In genomic region chr19:5846557-5847305, GRCm38 (mm10) we compare ENCODE assay signal across 8 mouse cellular contexts. TPM values are rescaled to one million over a fixed set of nuclear protein-coding genes. Genes with fewer than 3 reads are reported as not detected.
DNase-seq lines count a peak whose midpoint lies in the region; ATAC-seq and TF ChIP-seq lines count a peak whose summit lies in the region.

No protein-coding gene starts in this region.

- peak overlapping the region; percentile 66 for H3K4me3 ChIP-seq in E14TG2a.4 (replicated peaks; ENCODE audit: low read length)
- H3K4me3 ChIP-seq in forebrain, embryonic 14.5 days (ENCODE audit: low read depth, low read length): peak overlapping the region; percentile 27
- H3K4me3 ChIP-seq in liver, embryonic 16.5 days (ENCODE audit: low read depth, low read length): peak overlapping the region; percentile 67
- H3K4me3 ChIP-seq in neural tube, embryonic 12.5 days: peak overlapping the region; percentile 18

- no peaks in the 10 kb centered on the region for H3K9me3 ChIP-seq in E14TG2a.4 (ENCODE audit: low read length)
- no peaks in the 10 kb centered on the region for H3K9me3 ChIP-seq in forebrain, embryonic 14.5 days (replicated peaks; ENCODE audit: control insufficient read depth, low read length)
- H3K9me3 ChIP-seq in liver, embryonic 16.5 days (replicated peaks; ENCODE audit: control insufficient read depth, low read length): no peaks in the 10 kb centered on the region
- H3K9me3 ChIP-seq in neural tube, embryonic 12.5 days: no peaks in the 10 kb centered on the region

- ATAC-seq in forebrain, embryonic 14.5 days: peak; percentile 82
- peak; percentile 47 for ATAC-seq in liver, embryonic 16.5 days (ENCODE audit: low read depth)
- peak; percentile 85 for ATAC-seq in neural tube, embryonic 12.5 days (ENCODE audit: low FRiP score, low read depth)

- H3K4me2 ChIP-seq in forebrain, embryonic 14.5 days (ENCODE audit: low read length): peak overlapping the region; percentile 77
- H3K4me2 ChIP-seq in liver, embryonic 16.5 days (ENCODE audit: low read depth, low read length): peak overlapping the region; percentile 76
- peak overlapping the region; percentile 68 for H3K4me2 ChIP-seq in neural tube, embryonic 12.5 days (replicated peaks)

- DNase-seq in c-Kit-positive CD71-positive TER-119-positive erythroid progenitor cells, embryonic 14.5 days (ENCODE audit: low spot score): peak; percentile 84
- DNase-seq in forebrain, embryonic 14.5 days (ENCODE audit: low spot score): peak; percentile 96
- peak; percentile 91 to 95 for DNase-seq in heart, postnatal 10 days
- peak; percentile 95 for DNase-seq in large intestine, adult 2 months (ENCODE audit: low read depth, low spot score)
- peak; percentile 100 for DNase-seq in telencephalon, adult 2 months (ENCODE audit: low read depth, low spot score)

- H3K9ac ChIP-seq in forebrain, embryonic 14.5 days (ENCODE audit: low read length): peak overlapping the region; percentile 62
- H3K9ac ChIP-seq in liver, embryonic 16.5 days (ENCODE audit: low read depth, low read length): peak overlapping the region; percentile 60
- H3K9ac ChIP-seq in neural tube, embryonic 12.5 days: peak overlapping the region; percentile 52

- H3K36me3 ChIP-seq in E14TG2a.4 (ENCODE audit: insufficient read depth, low read length): peaks cover 20% of the 10 kb centered on the region
- H3K36me3 ChIP-seq in forebrain, embryonic 14.5 days (ENCODE audit: control insufficient read depth, insufficient read depth, low read length): no peaks in the 10 kb centered on the region; the same call in 1 of the 2 replicates
- no peaks in the 10 kb centered on the region for H3K36me3 ChIP-seq in liver, embryonic 16.5 days (ENCODE audit: control insufficient read depth, insufficient read depth)
- no peaks in the 10 kb centered on the region for H3K36me3 ChIP-seq in neural tube, embryonic 12.5 days

- peak overlapping the region; percentile 98 for H3K27ac ChIP-seq in forebrain, embryonic 14.5 days (ENCODE audit: low read depth, low read length)
- H3K27ac ChIP-seq in liver, embryonic 16.5 days (ENCODE audit: low read length): peak overlapping the region; percentile 99
- H3K27ac ChIP-seq in neural tube, embryonic 12.5 days: peak overlapping the region; percentile 94

- TF ChIP-seq CTCF in E14TG2a.4 (conservative IDR thresholded peaks at IDR 0.05; ENCODE audit: low read length): no peak

- H3K27me3 ChIP-seq in E14TG2a.4 (ENCODE audit: insufficient read depth, low read length): no peaks in the 10 kb centered on the region
- H3K27me3 ChIP-seq in forebrain, embryonic 14.5 days (replicated peaks; ENCODE audit: control insufficient read depth, insufficient read depth, low read length): no peaks in the 10 kb centered on the region
- no peaks in the 10 kb centered on the region for H3K27me3 ChIP-seq in liver, embryonic 16.5 days (ENCODE audit: control insufficient read depth, insufficient read depth, low read depth, low read length)
- H3K27me3 ChIP-seq in neural tube, embryonic 12.5 days (replicated peaks): no peaks in the 10 kb centered on the region

- peaks cover 89% of the 10 kb centered on the region for H3K4me1 ChIP-seq in E14TG2a.4 (replicated peaks; ENCODE audit: low read depth, low read length)
- peaks cover 65% of the 10 kb centered on the region for H3K4me1 ChIP-seq in forebrain, embryonic 14.5 days (ENCODE audit: control insufficient read depth, insufficient read depth, low read length)
- peaks cover 91% of the 10 kb centered on the region for H3K4me1 ChIP-seq in liver, embryonic 16.5 days (ENCODE audit: control insufficient read depth, low read depth, low read length)
- H3K4me1 ChIP-seq in neural tube, embryonic 12.5 days: peaks cover 78% of the 10 kb centered on the region

- intact Hi-C loops in heart, postnatal 10 days (cut with DNase I): loop anchor here (1.0 kb wide), 1 partner anchor 44 kb away; no protein-coding TSS in a partner anchor

- 2% methylated on average over 16 of the region's 16 CpGs for WGBS in forebrain, embryonic 14.5 days
- WGBS in large intestine, adult 2 months: under 1% methylated on average over 16 of the region's 16 CpGs
- WGBS in liver, embryonic 16.5 days (ENCODE audit: insufficient replicate concordance): 8% methylated on average over 16 of the region's 16 CpGs
- WGBS in neural tube, embryonic 12.5 days: 2% methylated on average over 16 of the region's 16 CpGs

RNA-seq across cellular contexts. Expression of gene Frmd8, which starts 28.3 kb away (rescaled TPM):
- 13.1 and 16.0 TPM in 2 replicates for polyA plus RNA-seq in forebrain, embryonic 14.5 days (2014; fragmentation: Nextera tagmentation; extraction: Ambion mirVana)
- total RNA-seq in heart, postnatal 10 days (2021): 10 to 100 TPM; 19.0 to 20.5 TPM
- polyA plus RNA-seq in large intestine, adult 2 months (2012; rRNA removed): 24.6 and 48.3 TPM in 2 replicates
- polyA plus RNA-seq in liver, embryonic 16.5 days (2015; fragmentation: Nextera tagmentation; extraction: Ambion mirVana): 13.9 and 14.0 TPM in 2 replicates
- 27.0 and 33.0 TPM in 2 replicates for polyA plus RNA-seq in neural tube, embryonic 12.5 days (2016; fragmentation: Nextera tagmentation; extraction: Ambion mirVana)

RNA-seq across cellular contexts. Expression of gene Slc25a45, which starts 30.9 kb away (rescaled TPM):
- 1.7 TPM in 2 replicates for polyA plus RNA-seq in forebrain, embryonic 14.5 days (2014; fragmentation: Nextera tagmentation; extraction: Ambion mirVana)
- total RNA-seq in heart, postnatal 10 days (2021): 1 to 10 TPM; 4.6 to 5.9 TPM
- polyA plus RNA-seq in large intestine, adult 2 months (2012; rRNA removed): 16.0 and 122 TPM in 2 replicates
- 6.3 and 6.9 TPM in 2 replicates for polyA plus RNA-seq in liver, embryonic 16.5 days (2015; fragmentation: Nextera tagmentation; extraction: Ambion mirVana)
- 1.7 and 2.5 TPM in 2 replicates for polyA plus RNA-seq in neural tube, embryonic 12.5 days (2016; fragmentation: Nextera tagmentation; extraction: Ambion mirVana)

RNA-seq across cellular contexts. Expression of gene Tigd3, which starts 47.2 kb away (rescaled TPM):
- 7.0 and 7.1 TPM in 2 replicates for polyA plus RNA-seq in forebrain, embryonic 14.5 days (2014; fragmentation: Nextera tagmentation; extraction: Ambion mirVana)
- 1 to 10 TPM; 1.1 to 1.2 TPM for total RNA-seq in heart, postnatal 10 days (2021)
- 1.1 and 2.1 TPM in 2 replicates for polyA plus RNA-seq in large intestine, adult 2 months (2012; rRNA removed)
- polyA plus RNA-seq in liver, embryonic 16.5 days (2015; fragmentation: Nextera tagmentation; extraction: Ambion mirVana): 2.3 and 2.6 TPM in 2 replicates
- polyA plus RNA-seq in neural tube, embryonic 12.5 days (2016; fragmentation: Nextera tagmentation; extraction: Ambion mirVana): 10.5 and 11.8 TPM in 2 replicates

Comparison
In these comparisons a context has a peak if more than half of its experiments do, and no peak if none do; other contexts are left out.
1. Peak in every context shown above with its lines: DNase-seq, ATAC-seq, H3K4me3 ChIP-seq and H3K27ac ChIP-seq.